Mouse (Mus musculus) cerebellum, postnatal 36 days (tissue): ENCODE data around the gene C1d.
"Not testable (repeated sequence)": the region's sequence is repeated elsewhere in the genome, so short reads cannot be mapped to it uniquely, and the experiment has no call there.

Experiments used
- DNase-seq, 2 experiments: peaks; one replicate each; pipeline ENCODE4 v3.0.0; 2021 to 2022; ENCODE audit warnings: mixed read lengths in 2 of 2

Gene C1d

DNA sequence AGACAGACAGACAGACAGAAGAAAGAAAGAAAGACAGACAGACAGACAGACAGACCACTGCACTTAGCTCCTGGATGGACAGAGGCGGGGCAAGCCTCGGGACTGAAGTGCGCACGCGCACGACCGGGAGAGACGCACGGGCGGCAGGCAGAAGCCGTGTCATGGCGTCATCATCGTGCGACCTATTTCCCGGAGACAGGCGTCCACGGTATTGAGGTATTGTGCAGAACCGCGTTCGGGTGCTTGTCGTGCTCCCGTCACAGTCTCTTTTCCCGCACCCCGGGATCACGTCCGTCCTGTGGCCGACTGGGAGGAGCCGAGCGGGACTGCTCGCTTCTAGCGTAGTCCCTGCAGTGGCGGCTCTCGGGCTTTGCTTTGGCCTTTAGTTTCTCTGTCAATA, at the start of gene C1d:
TSS of gene C1d (plus strand) at position 137 of the 400 bp plus-strand sequence.
- peak; percentile 97 for DNase-seq

DNA sequence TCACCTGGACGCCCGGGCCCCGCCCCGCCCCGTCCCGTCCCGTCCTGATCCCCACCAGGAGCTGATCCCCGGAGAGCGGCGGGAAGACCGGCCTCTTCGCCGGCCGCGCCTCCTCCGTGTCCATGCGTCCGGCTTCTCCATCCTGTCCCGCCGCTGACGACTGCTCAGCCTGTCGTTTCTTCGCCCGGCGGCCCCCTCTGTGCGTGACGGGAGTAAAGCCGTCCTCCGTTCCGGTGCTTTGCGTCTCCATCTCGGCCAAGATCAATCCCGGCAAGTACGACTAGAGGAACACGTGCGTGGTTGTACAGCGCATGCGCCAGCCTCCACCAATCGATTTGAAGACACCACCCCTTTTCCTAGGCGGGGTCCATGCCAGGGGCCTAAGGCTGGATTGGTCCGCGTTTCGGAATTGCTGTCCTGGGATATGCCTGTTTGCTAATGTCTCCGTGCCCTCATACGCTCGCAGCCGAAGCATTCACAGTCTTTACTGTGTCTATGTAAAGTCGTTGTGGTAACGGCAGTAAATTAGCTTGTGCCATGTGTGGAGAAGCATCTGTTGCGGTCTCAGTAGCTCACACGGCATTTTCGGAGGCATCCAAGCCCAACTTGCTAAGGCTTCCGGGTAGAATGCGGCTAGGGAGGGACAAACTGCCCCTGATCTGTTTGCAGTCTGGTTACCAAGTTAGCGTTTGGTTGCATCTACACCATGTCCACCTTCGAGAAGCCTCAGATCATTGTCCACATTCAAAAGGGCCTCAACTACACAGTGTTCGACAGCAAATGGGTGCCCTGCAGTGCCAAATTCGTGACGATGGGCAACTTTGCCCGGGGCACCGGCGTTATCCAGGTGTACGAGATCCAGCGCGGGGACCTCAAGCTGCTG, 45.9 kb upstream of the C1d start, which contains the start of gene Pno1:
TSS of gene Pno1 (minus strand) at position 311 of the 883 bp plus-strand sequence.
- DNase-seq, result peak; percentile 97

DNA sequence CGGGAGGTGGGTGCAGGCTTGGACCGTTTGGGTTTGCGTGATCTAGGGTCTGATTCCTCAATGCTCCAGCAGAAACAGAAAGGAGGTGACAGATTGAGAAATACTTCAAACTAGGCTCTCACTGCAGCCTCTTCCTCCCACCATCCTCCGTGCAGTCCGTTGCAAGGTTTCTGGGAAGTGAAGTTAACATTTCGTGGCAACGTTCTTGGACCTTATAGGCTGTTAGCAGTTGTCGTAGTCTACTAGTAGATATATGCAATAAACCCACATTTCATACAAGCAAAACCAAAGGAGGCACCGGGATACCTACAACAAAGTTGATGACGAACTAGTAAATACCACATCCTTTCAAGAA, 45.3 kb upstream of the C1d start:
- no peak for DNase-seq

DNA sequence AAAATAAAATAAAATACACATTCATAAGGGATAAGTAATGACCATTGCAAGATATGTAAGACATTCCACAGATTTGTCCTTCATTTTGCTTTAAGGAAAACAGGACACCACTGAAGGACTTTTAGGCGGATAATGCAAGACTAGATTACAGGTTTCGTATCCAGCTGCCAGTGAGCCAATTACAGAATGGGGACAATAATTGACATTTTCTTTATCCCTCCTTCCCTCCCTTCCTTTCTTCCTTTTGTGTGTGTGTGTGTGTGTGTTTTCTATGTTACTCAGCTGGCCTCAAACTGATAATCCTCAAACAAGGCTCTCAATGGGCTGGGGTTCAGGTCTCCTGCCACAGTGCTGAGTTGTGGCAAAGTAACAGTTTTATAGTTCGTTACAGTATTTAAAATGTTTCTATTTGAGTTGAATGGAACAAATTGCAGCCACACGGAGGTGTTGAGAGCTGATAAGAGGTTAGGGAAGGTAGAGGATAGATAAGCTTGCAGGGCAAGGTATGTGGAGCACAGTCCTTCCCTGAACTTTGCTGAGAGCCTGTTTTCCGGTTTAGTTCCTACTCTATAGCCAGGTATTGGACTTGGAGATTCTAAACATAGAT, 44.4 kb upstream of the C1d start:
- no peak for DNase-seq

DNA sequence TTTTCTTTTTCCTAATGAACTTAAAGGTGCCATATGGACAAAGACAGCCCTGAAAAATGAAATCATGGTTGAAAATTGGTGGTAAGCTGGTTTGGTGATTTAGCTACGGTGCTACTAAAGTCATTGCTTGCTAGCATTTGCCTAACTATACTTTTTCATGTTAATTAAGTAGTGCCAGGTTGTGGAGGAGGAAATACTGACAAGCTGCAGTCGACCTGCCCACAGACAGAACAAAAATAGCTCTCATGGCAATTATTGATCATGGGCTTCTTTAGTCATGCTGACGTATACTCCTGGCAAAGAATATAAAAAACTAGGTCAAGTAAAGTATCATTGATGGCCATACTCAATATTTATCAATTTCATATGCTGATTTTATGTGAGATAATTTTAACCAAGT, 41.9 kb upstream of the C1d start:
- no peak for DNase-seq

DNA sequence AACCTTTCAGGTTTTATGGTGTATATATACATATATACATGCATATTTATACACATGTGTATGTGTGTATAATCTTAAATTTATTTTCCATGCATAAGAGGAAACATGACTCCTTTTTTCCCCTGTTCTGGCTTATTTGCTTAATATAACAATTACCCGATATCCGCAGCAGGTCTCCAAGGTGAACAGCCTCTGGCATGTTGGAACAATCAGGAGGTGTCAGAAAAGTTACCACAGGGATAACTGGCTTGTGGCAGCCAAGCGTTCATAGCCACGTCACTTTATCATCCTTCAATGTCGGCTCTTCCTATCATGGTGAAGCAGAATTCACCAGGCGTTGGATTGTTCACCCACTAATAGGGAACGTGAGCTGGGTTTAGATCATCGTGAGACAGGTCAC, 36.3 kb upstream of the C1d start:
- no peak for DNase-seq

DNA sequence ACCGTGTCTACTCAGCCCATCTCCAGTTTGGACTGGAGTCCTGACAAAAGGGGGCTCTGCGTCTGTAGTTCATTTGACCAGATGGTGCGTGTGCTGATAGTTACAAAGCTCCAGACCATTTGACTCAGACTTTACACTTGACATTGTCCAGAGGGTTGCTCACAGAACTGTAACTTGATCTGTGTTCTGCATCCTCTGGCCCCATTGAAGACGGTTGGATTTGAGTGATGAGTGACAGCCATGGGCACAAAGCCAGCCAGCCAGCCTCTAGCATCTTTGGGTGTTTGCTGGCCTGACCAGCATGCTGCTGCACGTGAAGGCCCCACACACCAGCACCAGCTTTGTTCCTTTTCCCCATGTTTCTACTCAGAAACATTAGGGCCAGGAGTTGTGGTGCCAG, 24.6 kb upstream of the C1d start:
- no peak for DNase-seq

DNA sequence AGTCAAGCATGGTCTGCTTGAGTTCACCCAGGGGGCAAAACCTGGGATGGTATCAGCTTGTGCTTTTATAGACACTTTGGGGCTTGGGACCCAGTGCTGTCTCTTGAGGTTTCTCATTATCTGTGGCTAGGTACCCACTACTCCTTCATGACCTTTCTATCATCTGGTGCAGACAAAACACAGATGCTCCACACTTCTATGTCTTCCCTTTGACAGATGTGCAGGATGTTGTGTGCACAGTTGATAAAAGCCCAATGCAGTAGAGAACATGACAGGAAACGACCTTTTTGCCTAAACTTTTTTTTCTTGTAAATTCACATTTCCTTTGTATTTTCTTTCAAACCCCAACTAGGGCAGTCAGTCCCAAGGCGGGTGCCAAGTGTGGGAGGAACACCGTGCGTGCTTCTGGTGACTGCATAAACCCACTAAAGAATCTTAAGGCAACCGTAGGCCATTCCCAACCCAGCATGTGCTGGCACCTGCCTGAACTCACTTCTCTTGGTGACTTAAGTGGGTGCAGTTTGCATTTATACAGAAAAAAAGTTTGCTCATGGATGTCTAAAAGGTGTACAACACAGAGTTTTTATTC, 20.8 kb upstream of the C1d start:
- no peak for DNase-seq

DNA sequence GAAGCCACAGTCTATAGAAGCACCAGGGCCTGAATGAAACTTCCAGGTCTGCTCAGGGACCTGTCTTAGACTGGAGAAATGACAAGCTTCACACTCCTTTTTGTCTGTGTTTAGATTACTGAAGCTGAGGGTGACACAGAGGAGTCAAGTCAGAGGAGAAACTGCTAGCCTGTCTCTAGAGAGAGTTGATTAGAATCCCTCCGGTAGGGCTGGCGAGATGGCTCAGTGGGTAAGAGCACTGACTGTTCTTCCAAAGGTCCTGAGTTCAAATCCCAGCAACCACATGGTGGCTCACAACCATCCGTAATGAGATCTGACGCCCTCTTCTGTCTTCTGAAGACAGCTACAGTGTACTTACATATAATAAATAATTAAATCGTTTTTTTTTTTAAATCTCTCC, 18.8 kb upstream of the C1d start:
- DNase-seq, result not testable (repeated sequence)

DNA sequence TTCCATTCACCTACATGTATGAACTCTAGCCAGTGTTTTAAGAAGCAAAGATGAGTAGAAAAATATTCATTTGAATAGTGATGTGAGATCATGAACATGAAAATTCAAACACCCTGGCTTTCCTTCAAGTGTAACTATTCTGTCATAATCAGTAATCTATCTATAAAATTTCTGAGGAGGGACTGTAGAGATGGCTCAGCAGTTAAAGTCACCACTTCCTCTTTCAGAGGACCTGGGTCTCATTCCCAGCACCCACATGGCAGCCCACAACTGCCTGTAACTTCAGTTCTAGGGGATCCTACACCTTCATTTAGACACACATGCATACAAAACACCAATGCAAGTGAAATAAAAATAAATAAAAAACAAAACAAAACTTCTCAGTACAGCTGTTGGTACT, 8.7 kb upstream of the C1d start:
- DNase-seq, result no peak

DNA sequence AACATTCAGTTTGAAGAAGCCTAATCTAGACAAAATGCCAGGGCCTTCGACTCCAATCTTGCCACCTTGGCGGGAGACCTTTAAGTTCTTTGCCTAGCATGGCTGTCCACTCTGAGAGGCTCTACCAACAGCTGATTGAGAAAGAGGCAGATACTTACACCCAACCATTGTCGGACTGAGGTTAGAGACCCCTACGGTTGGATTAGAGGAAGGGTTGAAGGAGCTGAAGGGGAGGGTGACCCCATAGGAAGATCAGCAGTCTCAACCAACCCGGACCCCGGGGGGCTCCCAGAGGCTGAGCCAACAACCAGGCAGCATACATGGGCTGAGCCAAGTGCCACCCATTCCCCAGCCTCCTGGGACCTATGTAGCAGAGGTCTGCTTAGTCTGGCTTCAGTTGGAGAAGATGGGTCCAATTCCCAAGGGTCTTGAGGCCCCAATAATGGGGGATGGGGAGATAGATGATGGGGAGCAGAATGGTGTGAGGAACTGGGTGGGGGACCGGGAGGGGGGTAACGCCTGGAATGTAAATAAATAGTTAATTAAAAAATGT, 490 bp upstream of the C1d start:
- peak; percentile 18 to 34 for DNase-seq

DNA sequence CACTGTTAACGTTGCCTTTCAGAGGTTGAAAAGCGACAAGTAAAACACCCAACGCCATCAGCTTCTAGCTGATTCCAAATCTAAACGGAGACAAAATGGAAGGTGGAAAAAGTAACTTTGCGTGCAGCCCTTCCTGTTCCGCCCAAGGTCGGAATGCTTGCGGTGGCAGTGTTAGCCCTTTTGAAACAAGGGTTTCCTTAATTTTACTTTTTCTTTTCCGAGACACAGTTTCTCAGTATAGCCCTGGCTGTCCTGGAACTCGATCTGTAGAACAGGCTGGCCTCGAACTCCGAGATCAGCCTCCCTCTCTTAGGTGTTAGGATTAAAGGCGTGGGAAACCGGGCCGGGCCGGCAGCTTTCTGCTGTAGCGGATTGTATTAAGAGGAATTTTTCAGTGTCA, 482 bp downstream of the C1d start:
- DNase-seq, result peak in 1 of 2 experiments; percentile 31

DNA sequence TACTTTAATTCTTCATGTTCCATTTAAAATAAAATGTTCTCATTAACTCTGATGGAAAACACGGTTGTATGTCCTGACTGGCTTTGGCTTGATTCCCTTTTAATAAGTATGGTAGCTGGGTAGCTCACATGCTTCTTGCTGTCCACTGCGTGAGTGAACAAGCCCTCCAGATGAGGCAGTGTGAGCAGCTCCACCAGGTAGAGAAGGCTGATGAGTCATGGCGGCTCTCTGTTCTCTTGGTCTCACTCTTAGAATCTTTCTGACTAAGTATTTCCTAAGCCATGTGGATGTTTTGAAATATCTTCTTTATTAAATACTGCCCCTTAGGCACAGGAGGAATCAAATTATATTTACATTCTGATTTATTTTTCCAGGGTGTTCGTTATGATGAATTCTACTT, 9.8 kb downstream of the C1d start:
- DNase-seq, result no peak

DNA sequence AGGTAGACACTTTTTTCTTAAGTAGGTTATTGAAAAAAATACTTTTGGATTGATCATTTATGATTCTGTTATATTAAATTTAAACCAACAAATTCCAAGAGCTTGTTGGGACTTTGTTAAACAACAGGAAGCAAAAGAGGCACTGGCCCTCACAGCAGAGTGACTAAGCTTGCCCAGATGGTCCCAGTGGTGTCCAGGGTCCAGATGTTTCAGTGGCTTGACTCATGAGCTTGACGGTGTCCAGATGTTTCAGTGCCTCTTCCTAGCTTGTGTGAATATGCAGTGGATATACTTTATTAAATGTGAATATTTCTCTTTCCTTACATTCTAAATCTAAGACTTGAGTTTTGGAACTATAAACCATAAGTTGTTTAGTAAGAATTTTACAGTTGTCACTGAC, 11.4 kb downstream of the C1d start:
- DNase-seq, result no peak

DNA sequence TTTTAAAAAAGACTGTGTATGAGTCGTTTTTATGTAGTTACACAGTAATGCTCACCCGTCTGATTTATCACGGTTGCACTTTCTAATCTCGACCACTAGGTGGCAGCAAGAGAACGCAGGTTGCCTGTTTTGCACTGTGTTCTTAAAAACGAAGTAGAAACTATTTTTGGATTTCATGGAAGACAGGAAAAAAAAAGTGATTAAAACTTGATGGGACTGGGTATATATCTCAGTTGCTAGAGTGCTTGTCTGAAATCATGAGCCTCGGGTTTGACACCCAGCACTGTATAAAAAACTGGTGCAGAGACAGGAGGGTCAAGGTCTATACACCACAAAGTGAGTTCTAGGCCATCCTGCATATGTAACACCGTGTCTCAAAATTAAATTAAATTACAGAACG, 22.6 kb downstream of the C1d start:
- DNase-seq, result peak; percentile 32 to 42

DNA sequence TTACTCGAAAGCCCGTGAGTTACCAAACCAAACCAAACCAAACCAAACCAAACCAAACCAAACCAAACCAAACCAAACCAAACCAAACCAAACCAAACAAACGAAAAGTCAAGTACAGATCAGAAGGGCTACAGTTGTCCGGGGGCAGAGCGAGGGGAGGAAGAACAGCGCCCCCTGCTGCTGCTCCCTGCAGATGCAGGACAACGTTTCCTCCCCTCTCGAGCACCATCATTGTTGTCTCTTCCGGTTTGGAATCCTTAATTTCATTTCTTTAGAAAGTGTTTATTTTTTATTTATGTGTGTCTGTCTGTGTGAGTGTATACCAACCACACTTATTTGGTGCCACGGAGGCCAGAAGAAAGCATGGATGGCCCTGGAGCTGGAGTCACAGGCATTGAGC, 26.7 kb downstream of the C1d start:
- no peak for DNase-seq

DNA sequence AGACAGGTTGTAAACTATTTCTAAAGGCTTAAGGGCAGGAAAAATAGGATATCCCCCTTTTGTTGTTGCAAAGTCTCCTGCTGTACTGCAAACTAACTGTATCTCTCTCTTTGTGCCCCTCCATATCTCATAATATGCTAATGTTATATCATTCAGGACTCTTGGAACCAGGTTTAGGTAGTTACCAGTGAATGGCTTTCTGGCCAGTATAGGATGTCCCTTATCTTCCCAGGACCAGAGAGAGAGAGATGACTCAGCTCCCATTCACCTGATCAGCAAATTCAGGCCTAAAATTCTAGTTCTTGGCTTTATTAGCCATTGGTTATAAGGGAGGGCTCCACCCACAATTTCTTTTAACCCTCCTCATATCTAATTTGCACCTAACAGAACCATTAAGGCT, 31.5 kb downstream of the C1d start:
- no peak for DNase-seq

DNA sequence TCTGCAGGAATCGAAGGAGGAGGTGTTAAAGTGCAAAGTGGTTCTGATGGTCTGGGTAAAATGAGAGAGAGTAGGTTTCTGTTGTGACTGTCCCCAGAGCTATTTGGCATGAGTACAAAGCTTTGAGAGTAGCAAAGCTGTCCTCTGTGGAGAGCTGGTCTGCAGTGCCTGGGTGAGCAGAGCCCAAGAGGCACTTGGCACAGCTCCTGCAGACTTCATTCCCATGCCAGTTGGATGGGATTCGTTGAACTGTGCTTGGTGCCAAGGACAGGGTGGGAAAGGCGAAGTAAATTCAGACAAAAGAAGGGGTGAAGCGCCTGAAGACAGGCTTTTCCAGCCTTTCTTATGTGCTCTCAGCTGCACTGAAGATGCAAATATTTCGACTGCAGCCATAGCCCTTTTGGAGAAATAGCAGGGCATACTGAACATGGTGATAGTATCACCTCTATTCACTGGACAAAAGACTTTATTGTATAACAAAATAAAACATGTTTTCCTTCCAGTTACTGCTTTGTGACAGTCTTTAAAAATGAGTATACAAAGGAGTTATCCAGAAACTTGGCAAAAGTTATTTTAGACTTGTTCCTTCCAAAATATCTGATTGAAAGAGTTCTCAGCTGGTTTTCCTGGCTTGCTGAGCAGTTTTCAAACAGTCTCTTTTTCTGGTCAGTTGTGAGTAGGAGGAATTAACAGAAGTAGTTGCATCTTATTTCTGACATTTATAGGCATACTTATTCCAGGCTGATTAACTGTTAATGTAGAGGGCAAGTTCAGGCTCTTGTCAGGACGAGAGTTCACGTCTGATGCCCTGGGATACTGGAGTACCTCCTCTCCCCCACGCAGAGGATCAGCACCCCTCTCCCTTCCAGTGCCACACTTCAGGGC, 48.9 kb downstream of the C1d start:
- peak; percentile 71 to 74 for DNase-seq

DNA sequence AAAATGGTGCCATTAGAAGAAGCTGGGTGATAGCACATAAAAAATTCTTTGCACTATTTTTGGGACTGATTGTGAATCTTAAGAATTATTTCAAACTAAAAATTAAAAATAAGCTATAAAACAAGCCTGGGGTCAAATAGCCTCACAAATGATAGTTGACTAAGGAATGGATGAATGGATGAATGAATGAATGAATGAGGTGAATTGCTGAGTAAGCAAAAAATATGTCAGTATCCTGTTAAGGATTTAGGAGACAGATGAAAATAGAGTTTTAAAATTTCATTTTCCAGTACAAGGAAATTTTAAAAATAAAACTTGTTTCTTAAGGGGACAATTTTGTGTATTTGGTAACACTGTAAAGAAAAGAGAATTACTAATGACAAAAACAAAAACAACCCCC, 50.1 kb downstream of the C1d start:
- no peak for DNase-seq
